Mouse (Mus musculus): ENCODE measurements around the gene Ccnk.
A peak's percentile ranks its signal among the peaks of the same experiment; 100 is the strongest.

Gene Ccnk

GRCm38 (mm10) chr12:108179321-108180266 is at the start of gene Ccnk:
TSS of gene Ccnk (plus strand) at chr12:108179579.
- peak; percentile 98 to 100 for DNase-seq (ENCODE audit: low spot score in 2 of 2)

- no peak for DNase-seq (ENCODE audit: low spot score in 2 of 2)
Measured at GRCm38 (mm10) chr12:108132450-108133070, 46.8 kb upstream of the Ccnk start.

DNA sequence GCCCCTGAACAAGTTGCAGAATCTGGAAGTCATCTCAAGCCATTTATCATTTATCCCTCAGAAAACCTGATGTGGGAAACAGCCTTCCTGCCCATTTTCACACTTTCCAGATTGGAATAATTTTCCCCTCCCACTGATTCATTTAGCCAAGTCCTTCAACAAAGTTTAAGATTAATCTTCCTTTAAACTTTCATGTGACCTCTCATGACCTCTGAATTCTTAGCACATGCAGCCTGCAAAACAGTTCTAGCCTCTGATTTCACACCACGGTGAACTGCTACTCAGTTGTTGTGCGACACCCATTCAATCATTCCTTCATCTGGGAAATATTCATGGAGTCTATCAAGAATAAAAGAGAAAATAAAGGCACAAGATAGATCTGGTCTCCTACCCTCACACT is 46.2 kb upstream of the Ccnk start:
- no peak for DNase-seq (ENCODE audit: low spot score in 2 of 2)

DNA sequence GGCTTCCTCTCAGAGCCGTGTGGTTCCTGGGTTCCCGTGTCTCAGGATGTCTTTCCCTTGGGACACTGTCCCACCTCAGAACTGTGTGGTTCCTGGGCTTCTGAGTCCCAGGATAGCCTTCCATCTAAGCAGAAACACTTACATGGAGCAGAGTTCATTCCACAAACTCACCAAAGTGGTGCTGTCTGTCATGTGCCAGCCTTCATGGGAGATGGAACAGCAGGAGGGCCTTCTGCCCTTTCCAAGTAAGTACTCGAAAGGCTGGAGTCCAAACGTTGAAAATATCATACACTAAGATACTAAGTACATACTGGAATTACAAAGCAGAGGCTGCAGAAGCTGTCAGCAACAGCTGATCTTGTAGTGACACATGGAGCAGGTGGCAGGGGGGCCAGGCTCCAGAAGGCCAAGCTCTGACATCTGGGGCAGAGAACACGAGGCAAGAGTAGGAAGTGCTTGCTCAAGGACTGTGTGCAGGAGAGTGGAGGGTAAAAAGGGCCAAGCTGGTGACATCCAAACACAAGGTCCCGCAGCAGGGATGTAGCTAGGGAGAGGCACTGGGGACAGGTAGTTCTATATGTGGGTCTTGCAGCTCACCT is 43.7 kb upstream of the Ccnk start:
- DNase-seq (ENCODE audit: low spot score in 2 of 2) = no peak

DNA sequence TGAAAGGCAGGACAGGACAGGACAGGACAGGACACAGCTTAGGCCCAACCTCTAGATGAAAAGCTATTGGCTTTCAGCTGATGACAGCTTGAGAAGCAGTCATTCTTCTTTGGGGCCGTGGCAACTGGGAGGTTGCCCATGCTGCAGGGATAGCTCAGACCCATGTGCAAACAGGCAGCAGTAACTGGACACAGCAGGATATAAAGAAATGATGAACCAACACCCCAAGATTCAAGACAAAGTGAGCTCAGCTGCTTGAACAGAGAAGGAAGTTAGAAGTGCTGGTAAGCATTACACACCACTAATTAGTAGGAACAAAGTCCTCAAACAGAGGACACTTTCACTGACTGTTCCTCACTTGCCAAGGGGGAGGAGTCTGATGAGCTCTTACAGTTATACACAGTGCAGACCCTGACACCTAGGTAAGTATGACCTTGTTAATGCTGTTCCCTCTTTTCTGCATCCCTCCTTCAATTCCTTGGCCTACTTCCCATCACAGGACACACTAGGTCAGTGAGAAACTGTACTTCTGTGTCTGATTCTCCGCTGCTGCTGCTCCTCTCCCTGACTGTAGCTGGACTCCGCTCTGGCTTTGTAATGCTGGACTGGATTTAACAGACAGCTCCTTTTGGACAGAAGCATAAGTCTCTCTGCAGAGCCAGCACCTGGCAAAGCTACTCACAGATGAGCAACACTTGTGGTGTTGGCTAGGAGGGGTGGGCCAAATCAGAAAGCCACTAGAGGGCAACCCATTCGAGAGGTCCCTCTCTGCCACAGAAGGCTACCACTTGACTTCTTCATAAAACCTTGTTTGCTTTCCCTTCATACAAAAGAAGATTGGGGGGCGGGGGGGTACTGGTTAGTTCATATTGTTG is 35.5 kb upstream of the Ccnk start:
- DNase-seq (ENCODE audit: low spot score in 2 of 2) = no peak

DNA sequence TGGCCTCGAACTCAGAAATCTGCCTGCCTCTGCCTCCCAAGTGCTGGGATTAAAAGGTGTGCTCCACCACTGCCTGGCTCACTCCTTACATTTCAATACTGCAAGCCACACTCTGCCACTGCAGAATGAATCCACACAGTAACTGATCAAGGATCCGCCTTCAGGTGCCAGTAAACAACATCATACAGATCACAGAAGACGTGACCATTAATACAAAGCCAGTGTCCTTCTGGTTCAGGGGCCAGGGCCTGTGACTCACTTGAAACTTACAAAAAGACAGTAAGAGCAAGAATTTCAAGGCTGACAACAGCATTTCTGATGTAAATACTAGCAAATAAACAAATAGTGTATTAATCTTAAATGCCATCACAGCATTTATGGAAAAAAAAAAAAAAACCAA is 34.2 kb upstream of the Ccnk start:
- DNase-seq (ENCODE audit: low spot score in 2 of 2) = no peak

- no peak for DNase-seq (ENCODE audit: low spot score in 2 of 2)
Measured at GRCm38 (mm10) chr12:108149764-108150163, 29.6 kb upstream of the Ccnk start.

GRCm38 (mm10) chr12:108152743-108153142 is 26.6 kb upstream of the Ccnk start:
- DNase-seq (ENCODE audit: low spot score in 2 of 2) = no peak

GRCm38 (mm10) chr12:108159863-108160262 is 19.5 kb upstream of the Ccnk start:
- no peak for DNase-seq (ENCODE audit: low spot score in 2 of 2)

GRCm38 (mm10) chr12:108162036-108162435 is 17.3 kb upstream of the Ccnk start:
- DNase-seq (ENCODE audit: low spot score in 2 of 2) = peak in 1 of 2 experiments; percentile 24

GRCm38 (mm10) chr12:108163706-108164105 is 15.7 kb upstream of the Ccnk start:
- no peak for DNase-seq (ENCODE audit: low spot score in 2 of 2)

GRCm38 (mm10) chr12:108168909-108169308 is 10.5 kb upstream of the Ccnk start:
- DNase-seq (ENCODE audit: low spot score in 2 of 2) = no peak

GRCm38 (mm10) chr12:108170467-108170866 is 8.9 kb upstream of the Ccnk start:
- no peak for DNase-seq (ENCODE audit: low spot score in 2 of 2)

DNA sequence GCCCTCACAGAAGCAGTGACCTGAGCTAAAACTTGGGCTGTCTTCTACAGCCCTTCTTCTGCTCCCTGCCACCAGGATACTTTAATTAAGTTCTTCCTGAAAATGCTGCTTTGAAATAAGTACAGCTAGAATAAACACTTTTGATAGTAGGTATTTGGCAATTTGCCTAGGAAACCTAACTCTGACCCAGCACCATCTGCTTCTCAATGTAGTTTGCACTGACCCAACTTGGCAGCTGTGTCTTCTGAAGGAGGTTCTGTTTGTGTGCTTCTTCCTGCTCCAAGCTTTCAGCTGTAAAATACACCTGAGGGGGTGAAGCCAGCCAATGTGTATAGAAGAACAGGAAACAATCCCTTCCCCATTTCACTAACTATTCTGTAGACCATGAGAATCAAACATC is 8.0 kb upstream of the Ccnk start:
- no peak for DNase-seq (ENCODE audit: low spot score in 2 of 2)

DNA sequence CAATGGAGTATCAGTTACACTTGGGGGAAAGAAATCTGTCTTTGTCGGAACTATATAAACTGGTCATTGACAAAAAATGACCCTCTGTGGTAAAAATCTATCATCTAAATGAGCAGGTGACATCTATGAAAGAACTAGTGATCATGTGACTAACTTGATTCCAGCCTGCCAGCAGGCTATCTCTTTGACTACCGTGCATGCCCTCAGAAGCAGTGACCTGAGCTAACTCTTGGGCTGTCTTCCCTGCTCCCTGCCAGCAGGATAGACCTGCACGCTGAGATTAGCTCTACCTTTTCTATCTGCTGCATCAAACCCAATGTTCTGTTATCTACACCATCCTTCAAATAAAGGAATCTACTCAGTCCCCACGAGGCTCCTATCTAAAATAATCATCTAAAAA is 6.7 kb upstream of the Ccnk start:
- no peak for DNase-seq (ENCODE audit: low spot score in 2 of 2)

DNA sequence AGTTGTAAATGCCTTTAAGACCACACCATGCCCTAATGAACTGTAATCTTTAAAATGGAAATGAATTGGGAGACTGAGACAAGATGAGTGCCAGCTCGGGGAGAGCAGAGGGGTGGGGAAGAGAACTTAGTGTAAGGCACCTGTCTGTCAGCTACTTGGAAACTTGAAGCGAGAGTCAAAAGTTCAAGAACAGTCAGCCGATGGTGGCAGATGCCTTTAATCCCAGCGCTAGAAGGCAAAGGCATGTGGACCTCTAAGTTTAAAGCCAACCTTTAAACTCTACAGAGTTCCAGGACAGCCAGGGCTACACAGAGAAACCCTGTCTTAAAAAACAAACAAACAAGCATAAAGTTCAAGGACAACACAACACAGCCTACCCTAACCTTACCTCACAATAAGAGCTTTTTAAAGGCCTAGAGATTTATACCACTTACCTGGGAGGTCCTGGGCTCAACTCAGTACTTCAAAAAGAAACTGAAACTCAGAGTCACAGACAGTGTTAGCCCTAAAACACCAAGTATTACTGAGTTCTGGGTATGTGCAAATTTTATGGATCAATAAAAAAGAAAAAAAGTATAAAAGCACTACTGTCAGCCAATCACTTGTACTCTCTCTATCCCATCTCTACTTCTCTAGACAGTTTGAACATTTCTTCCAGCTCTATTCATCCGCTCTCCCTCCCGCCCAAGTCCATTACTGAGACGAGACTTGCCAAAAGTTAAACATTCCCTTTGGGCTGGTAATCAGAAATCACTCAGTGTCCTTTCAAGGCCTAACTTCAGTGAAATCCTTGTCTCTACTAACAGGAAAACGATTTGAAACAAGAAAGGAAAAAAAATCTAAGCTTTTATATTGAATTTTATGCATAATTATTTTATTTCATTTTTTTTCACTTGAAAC is 4.5 kb upstream of the Ccnk start:
- DNase-seq (ENCODE audit: low spot score in 2 of 2) = no peak

DNA sequence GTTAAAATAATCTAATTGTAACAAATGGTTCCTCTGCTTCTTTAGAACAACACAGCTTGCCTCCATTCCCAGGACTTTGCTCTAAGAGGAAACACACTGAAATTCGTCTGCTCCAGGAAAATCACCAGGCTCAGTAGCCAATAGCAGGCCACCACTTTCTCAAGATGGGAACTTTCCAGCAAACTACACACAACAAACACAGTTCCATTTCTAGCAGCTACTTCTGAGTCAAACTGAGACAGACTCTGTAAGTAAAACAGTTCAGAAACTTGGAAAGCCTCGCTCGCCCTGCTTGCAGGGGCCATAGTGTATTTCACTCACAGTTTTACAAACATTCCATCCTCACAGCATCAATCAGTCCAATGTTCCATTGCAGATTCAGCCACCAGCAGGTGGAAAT is 3.0 kb upstream of the Ccnk start:
- no peak for DNase-seq (ENCODE audit: low spot score in 2 of 2)

DNA sequence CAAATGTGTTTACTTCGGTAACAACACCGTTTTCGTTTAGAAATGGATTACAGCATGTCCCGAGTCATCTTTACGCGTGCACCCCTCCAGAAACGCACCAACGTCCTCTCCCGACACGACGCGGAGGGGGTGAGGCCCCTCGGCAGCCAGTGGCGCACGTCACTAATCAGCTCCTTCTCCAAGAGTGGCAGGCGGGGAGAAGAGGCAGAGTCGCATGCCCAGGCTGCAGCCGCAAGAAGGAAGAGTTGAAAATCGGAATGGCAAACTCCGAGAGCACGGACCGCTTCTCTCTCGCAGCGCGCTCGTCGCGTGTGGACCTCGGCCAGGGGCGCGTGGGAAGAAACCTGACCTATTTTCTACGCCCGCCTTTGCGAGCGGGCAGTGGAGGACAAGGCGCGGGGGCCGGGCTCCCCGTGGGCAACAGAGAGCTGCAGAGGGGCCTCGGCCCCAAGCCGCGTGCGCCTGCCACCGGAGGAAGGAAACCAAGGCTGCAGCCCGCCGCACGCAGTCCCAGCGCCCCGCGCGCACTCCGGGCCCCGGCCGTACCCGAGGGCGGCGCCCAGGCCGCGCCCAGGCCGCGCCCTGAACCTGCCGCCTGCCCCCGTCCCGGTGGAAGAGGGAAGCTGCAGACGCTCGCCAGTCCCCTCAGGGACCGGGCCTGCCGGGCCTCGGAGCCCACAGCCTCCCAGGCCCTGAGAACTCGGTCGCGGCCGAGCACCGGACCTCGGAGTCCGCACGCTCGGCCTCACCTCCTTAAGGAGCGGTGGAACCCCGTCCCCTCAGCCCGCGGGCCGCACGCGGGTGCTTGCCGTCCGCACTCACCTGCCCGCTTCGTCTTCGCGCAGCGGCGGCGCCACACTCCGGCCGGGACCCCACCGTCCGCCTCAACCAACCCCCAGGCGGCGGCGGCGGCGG is 791 bp upstream of the Ccnk start:
- peak; percentile 72 to 77 for DNase-seq (ENCODE audit: low spot score in 2 of 2)

GRCm38 (mm10) chr12:108179246-108179320 is 296 bp upstream of the Ccnk start, which contains the start of gene Setd3:
TSS of gene Setd3 (minus strand) at chr12:108179314.
- no peak for DNase-seq (ENCODE audit: low spot score in 2 of 2)

- DNase-seq (ENCODE audit: low spot score in 2 of 2) = no peak
Measured at GRCm38 (mm10) chr12:108181716-108182115, 2.3 kb downstream of the Ccnk start.
